Mouse (Mus musculus): ENCODE data around the gene Dscaml1. TPM values are rescaled to one million over a fixed set of nuclear protein-coding genes. Genes with fewer than 3 reads are reported as not detected.

Gene Dscaml1
- polyA plus RNA-seq, 1 experiment: 0.47 TPM

DNA sequence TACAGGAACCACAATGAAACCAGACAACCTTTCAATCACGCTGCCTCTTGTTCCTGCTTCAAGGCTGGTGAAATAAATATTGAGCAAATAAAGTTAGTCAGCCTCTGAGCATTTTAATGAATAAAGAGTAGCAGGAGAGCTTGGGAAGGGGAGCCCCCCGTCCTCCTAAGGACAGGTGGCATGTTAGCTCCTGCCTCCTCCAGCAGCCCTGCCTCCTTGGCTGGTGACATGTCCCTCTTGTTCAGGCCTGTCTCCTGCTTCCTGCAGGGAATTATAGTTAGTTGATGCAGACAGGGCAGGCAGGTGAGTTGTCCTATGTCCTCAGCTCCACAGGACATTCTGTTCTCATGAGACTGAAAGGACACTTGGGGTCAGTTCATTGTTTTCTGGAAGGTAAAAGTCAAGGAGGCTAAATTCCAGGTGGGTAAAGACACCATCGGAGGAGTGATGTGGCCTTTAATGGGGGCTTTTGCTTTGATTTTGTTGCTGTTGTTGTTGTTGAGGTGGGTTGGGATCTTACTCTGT, 73.7 kb downstream of the Dscaml1 start:
- 79% methylated on average over 3 of the region's 3 CpGs for WGBS
- DNase-seq (ENCODE audit: low read depth, low spot score): no peak

DNA sequence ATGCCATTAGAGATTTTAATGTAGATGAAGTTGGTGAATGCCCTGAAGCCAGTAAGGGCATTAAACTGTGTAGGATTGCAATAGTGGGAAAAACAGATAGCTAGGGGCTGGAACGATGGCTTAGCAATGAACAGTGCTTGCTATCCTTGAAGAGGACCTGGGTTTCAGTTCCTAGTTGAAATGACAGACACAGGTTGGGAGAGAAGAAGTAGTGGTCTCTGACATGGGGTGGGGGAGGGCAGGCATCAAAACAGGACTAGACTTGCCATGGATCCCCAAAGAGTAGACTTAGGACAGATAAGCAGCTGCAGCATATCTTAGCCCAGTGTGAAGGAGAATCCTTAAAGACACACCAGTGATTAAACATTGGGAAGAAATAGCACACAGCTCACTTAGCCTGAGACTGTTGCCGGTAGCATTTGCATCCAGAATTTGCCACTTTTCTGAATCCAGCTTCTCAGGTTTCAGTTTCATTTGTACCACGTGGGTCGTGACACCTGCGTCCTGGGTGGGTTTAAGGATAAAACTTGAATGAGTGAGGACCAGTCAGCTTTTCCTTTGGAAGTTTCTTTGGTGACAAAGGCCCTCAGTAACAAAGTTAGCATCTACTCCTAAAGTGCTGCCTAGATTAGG, 75.0 kb downstream of the Dscaml1 start:
- WGBS: 51% methylated on average over 5 of the region's 5 CpGs

DNA sequence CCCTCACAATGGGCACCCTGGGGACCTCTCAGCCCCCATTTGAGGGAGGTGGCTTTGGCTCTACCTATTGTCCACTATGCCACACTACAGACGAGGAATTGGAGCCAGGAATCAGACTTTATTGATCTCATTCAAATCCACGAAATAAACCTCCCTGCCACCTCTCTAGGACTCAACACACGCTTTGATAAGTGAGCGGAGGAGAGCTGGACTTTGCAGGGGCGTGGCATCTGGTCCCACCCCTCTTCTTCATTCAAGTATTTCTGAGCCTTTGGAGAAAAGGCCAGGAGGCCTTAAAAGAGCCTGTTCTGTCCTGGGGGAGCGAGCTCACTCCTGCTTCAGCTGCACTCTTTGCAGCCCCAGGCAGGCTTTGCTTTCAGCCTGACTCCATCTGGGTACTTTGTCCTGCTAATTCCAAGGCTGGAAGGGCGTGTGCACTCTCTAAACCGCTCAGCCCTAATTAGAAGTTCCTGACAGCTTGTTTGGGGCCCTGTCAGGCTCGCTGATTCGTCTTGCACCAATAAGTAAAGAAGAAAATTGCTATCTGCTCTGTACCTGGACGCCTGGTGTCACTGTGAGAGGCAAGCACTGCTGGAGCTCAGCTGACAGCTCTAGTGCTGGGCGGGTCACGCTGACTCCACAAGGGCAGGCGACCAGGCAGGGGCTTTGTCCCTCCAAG, 75.7 kb downstream of the Dscaml1 start:
- WGBS: 25% methylated on average over 14 of the region's 14 CpGs
- DNase-seq (ENCODE audit: low read depth, low spot score): no peak

More for the DNA sequence above, 75.0 kb downstream of the Dscaml1 start:
- no peak for DNase-seq (ENCODE audit: low read depth, low spot score)

DNA sequence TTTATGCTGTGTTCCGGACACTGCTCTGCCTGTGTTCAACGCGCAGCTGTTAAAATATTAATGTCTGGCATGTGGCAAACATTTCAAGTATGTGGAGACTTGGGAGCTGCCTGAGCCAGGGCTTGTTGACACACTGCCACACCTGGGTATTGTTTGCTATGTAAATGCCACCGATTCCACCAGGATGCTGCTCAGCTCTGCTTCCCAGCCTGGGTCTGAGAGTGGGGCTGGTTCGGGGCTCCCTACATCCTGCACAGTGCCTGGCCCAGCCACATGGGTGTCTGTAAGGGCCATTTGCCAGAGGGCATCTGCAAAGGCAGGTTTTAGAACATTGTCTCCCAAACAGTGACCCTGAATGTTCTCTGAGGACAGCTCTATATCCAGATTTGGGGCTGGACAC, 78.5 kb downstream of the Dscaml1 start:
- peak; percentile 13 for DNase-seq (ENCODE audit: low read depth, low spot score)
- WGBS: 28% methylated on average over 5 of the region's 5 CpGs

DNA sequence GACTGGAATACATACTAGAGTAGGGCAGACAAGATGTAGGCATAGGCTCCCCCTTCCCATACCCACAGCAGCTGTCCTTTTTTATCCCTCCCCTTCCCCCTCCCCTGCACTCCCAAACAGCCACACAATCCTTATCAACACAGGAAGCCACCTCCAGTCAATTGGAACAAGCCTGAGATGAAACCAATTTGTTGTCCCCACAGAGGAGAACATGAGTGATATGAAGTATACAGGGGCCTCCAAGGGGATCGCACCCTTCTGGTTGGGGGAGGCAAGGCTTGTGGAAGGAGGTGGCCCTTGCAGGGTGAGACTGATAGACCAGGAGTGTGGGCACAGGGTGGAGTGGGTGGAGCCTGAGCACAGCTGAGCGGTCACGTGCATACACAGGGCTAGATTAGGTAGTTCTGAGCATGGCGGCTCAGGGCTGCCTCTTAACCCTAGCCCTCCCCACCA, 79.1 kb downstream of the Dscaml1 start:
- no peak for DNase-seq (ENCODE audit: low read depth, low spot score)
- WGBS: 65% methylated on average over 4 of the region's 4 CpGs

DNA sequence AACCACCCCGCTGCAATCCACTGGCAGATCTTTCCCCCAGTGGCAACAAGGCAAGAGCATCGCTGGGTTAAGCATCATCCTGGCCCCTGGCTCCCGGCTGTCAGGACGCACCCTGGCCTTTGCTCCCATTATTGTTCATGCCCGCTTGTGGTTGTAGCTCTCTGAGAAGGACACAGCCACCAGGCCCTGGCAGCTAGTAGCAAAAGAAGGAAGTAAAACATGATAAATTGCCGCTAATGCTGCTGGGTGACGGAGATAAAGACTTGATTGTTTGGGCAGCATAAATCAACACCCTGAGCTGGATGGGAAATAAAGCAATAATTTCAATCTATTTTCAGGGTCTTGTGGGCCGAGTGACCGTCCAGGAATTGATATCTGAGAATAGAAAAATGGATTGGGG, 81.1 kb downstream of the Dscaml1 start:
- 18% methylated on average over 9 of the region's 9 CpGs for WGBS
- DNase-seq (ENCODE audit: low read depth, low spot score): no peak

DNA sequence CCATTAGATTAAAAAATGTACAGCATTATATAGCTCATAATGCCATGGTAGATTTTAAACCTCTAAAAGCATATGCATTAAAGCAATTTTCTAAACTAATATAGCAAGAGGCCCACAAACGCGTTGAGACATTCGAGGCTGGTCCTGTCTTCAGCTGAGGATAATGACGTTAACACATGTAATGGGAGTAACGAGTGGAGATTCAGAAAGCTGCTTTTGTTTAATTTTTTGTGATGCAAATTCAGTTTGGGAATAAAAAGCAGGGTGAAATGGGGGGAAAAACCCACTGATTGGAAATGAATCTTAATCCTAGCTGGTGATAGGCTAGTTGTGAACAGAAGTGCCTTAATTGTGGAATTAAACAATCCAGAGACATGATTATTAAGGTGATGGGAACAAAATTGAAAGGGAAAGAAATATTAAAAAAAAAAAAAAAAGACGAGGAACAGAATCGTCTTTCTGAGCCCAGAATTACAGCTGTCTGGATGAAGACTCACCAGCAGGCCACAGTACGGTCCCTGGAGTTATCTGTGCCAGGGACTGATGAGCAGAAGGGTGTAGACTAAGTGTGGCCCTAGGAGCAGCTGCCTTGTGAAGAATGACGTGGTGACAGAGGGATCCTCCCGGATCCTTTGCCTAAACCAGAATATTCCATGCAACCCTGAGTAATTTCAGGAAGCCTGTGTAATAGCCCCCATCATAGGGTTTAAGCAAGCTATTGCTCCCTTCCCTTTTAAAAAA, 84.5 kb downstream of the Dscaml1 start:
- no peak for DNase-seq (ENCODE audit: low read depth, low spot score)
- 78% methylated on average over 10 of the region's 10 CpGs for WGBS

DNA sequence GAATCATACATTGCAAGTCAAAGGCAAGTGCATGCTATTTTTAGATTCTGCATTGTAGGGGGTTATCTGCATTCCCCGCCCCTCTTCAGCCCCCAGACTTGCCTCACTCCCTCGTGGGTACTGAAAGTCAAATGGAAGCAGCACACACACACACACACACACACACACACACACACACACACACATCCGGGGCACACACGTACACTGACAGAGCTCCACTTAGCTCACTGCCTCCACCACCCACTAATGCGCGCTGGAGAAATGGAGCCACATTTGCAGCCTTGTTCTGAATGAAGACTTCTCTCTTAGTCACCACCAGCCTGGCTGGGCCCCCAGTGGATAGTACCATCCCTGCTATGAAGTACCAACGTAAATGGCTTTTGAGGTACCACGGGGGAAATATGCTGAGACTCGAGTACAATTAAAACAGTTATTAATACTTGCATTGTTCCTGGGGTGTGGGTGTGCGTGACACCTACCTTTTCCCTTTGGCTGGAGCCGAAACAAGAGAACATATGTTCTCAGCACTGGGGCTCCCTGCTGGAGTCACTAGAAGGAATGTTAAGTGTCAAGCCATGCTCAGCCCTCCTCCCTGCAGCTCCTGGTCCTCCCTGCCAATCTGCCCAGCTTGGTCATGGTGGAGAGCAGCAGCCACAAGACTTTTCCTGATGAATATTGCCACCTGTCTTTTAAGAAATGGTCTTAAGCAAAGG, 91.7 kb downstream of the Dscaml1 start:
- WGBS: 75% methylated on average over 11 of the region's 11 CpGs

DNA sequence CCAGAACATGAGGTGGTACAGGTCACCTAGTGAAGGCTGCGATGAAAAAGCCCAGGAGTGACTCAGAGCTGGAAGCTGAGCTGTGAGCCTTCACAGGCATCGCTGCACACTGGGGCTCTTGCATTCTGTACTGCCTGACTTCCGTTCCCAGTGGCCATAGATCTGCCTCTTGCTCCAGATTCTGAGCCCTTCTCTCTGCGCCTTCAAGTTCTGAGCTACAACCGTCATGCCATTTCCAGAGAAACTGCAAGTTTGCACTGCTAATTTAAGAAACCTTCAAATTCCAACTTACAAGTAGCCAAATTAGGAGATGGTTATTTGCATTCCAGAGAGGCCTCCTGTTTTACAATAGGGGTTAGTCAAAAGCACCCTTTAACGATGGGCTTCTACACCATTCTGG, 93.4 kb downstream of the Dscaml1 start:
- no peak for DNase-seq (ENCODE audit: low read depth, low spot score)
- WGBS: 45% methylated on average over 6 of the region's 6 CpGs

More for the DNA sequence above, 91.7 kb downstream of the Dscaml1 start:
- no peak for DNase-seq (ENCODE audit: low read depth, low spot score)

DNA sequence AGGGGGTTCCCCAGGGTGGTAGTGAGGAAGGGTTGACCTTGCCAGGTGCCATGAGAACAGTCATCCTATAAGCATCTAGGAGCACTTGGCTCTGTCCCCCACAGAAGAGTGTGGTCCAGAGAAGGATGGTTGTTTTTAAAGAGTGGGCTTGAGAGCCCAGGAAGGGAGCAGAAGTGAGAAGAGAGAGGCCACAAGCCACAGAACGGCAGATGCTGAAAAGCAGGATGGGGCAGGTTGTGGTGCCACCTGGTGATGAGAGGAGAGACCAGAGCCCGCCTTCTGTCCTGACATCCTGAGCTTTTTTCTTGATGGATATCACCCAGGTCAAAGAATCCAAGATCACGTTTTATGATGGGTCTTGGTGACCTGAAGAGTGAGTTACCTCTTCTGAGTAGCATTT, 96.4 kb downstream of the Dscaml1 start:
- no peak for DNase-seq (ENCODE audit: low read depth, low spot score)
- WGBS: 45% methylated on average over 3 of the region's 3 CpGs

DNA sequence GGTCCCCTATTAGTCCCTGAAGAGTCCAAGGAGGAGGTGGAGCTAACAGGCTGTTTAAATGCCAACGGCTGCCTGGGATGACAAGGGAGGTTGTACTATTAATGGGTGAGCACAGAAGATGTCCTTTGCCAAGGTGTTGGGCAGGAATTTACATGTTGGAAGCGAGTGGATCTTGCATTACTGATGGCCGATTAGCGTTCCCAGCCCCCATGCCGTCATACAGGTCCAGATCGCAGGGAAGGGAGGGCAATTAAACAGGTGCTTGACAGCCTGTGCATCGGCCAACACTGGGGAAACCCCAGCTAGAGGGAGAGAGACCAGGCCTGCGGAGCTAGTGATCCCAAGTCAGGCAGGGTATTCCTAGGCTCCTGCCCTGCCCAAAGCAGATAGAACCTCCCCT, 98.1 kb downstream of the Dscaml1 start:
- no peak for DNase-seq (ENCODE audit: low read depth, low spot score)
- WGBS: 46% methylated on average over 8 of the region's 8 CpGs

DNA sequence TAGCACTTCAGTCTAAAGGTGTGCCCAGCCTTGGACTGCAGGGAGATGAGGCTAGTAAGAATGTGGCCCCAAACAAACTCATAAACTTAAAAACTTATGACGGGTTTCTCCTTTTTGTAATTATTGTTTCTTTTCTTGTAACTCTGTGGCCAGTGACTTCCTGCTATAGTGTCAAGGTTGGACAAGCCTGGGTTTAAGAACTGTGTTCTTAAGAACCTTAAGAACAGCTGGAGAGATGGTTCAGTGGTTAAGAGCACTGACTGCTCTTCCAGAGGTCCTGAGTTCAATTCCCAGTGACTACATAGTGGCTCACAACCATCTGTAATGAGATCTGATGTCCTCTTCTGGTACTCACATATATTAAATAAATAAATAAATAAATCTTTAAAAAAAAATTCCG, 106.8 kb downstream of the Dscaml1 start:
- no peak for DNase-seq (ENCODE audit: low read depth, low spot score)
- WGBS: 48% methylated on average over 2 of the region's 2 CpGs

DNA sequence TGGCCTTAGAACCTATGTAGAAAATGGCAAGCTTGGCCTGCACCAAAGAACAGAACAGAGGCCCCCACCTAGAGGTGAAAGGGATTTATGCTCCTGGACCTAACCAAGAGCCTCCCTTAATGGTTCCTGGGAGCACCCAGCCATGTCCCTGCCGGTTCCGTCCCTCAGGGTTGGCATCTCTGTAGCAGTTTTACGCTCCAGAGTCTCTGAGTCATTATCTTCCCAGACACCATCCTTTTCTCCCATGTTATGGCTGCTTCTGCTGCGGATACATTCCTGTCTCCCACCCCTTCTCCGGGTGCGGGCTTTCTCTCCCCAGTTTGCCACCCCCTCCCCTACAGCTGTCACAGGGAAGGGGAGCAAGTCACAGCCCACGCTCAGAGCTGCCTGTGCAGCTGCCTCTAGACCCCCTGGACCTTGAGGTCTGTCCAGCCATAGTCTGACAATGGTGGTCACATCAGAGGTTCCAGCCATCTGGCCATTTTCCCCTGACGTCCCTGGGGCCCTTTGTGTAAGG, 108.1 kb downstream of the Dscaml1 start:
- 63% methylated on average over 8 of the region's 8 CpGs for WGBS
- no peak for DNase-seq (ENCODE audit: low read depth, low spot score)

DNA sequence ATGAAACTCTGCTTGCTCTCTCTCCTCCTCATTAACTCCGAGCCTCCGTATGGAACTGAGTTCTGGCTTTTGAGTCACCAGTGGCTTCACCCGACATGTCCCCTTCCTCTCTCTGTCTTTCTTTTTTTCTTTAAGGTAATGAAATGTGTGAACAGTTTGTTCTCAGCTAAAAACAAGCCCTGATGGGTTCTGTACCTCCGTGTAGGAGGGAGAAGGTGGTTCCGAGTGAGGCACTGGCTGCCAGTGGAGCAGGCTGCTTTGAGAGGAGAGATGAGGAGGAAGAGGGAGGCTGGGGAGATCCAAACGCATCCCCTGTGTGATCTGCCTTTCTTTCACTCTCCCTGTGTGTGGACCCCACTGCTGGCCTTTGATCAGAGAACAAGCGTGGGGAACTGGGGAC, 111.2 kb downstream of the Dscaml1 start:
- WGBS: 70% methylated on average over 7 of the region's 7 CpGs
- DNase-seq (ENCODE audit: low read depth, low spot score): no peak

DNA sequence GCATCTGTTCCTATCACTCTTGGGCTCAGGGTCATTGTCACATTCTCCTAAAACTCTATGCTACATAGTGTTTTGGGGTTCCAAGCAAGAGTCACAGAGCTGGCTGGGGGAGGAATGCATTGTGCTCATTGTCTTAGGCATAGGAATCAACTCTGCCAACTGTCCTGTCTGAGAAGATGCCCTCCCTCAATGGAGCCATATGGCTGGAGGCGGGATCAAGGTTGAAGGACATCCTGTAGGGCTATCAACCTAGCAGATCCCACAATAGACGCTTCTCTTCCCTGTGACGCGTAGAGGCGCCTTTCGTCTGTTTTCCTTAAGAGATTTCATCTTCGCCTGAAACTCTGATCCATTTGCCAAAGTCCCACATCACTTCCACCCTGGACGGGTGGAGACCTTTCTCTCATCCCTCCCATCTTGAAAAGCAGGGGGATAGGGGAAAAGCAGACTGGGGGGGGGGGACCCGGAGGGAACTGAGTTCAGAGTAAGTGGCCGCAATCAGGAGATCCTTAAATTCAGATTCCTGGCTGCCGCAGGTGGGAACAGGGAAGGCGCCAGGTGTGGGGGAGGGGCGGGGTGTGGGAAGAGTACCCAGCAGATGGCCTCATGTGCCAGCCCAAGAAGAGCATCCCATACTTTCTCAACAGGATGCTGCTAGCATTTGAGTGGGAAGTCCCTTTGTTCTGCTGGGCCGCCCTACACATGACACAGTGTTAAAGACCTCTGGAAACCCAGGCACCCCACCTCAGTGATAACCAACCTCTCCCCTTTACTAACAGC, 113.0 kb downstream of the Dscaml1 start:
- DNase-seq (ENCODE audit: low read depth, low spot score): no peak
- 79% methylated on average over 14 of the region's 14 CpGs for WGBS

DNA sequence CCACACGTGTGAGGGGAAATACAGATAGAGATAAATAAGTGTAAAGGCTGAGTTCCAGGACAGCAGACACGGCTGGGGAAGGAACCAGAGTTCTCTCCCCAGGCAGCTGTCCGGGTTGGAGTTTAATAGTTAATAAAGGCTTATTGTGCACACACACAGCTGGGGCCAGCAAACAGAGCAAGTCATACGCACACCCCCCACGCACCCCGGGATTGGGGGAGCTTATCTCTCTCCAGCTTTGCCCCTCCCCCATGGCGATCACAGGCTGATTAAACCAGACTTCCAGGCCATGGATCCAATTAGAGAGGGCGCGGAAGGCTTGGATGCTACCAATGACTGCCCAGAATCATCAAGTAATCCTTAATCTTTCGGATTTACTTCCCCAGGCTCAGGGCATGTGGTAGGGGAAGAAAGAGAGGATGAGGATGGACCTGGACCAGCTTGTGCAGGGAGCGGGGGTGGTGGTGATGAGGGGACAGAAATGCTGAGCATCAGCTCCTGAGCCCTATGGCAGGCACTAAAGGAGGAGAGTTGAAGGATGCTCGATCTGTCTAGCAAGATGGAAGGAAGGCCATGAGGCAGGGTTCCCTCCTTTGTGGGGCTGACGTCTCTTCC, 119.7 kb downstream of the Dscaml1 start:
- 39% methylated on average over 13 of the region's 13 CpGs for WGBS
- DNase-seq (ENCODE audit: low read depth, low spot score): no peak

DNA sequence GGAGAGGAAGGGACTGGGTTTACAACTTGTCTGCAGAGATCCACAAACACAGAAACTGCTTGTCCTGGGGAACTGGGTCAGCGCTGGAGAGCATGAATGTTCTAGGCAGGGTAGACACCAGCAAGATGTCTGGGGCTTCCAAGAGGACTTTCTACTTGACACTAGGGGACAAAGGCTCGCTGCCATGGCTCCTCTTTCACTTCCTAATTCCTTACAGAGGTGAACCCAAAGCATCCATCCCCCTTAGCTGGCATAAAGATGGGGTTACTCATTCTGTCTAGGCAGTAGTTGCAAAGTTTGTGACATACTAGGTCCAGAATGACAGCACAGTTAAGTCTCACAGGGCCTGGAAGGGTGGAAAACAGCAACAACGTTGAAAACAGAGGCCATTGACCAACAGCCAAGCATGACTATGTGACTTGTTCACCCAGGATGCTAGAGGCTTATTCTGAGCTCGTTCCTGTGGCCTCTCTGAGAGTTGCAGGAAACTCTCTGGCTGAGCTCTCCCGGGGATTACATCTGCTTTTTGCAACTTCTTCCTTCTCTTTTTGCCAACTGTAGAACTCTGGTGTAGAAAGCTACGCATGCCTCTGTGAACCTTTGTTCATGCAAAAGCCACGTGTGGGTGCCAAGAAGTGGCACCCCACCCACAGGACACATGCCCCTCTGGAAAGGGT, 120.6 kb downstream of the Dscaml1 start:
- WGBS: 46% methylated on average over 7 of the region's 7 CpGs
- DNase-seq (ENCODE audit: low read depth, low spot score): no peak

DNA sequence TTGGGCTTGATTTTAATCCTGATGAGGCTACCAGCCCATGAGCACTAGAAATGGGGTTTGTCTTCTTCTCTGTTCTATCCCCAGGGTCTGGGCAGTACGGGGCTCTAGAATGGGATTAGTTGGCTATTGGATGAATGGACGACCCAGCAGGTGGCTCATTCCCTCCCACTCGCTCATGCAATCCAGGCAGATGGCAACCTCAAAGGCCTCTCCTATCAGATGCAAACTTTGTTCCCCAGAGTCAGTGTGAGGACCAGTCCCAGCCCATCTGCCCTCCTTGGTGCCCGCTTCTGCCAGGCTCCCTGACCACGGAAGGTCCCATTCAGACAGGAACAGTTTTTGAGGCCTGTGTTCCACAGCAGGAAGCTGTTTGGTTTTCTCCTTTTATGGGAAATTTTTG, 123.4 kb downstream of the Dscaml1 start:
- no peak for DNase-seq (ENCODE audit: low read depth, low spot score)
- 52% methylated on average over 5 of the region's 5 CpGs for WGBS
